Mouse (Mus musculus): Measurements from ENCODE around the gene U2surp.

- no peak for TF ChIP-seq MAX (IDR thresholded peaks at IDR 0.05; ENCODE audit: low read length)
- no peak for TF ChIP-seq CHD2 (IDR thresholded peaks at IDR 0.05; ENCODE audit: low read length)
- TF ChIP-seq ZC3H11A (IDR thresholded peaks at IDR 0.05; ENCODE audit: low read depth, low read length) = no peak
Measured at GRCm38 (mm10) chr9:95472926-95473325, 38.9 kb downstream of the U2surp start.
